Mouse (Mus musculus) kidney, adult 2 months (tissue): Measurements from ENCODE around the gene Cxcr5.

Source experiments
- CTCF ChIP-seq: fragments of 200-500 bp; conservative IDR thresholded peaks from 2 replicates; pipeline ENCODE4 v1.5.1; 2011; ENCODE audit warnings: low read depth, mild to moderate bottlenecking, control low read depth, low read length, moderate library complexity, mixed read lengths; ENCODE audit not compliant: insufficient read depth, insufficient read length
- POLR2A ChIP-seq: fragments of 200-500 bp; IDR thresholded peaks from one replicate; pipeline ENCODE4 v1.6.1; 2011; ENCODE audit warnings: low read depth, low read length, control low read depth

DNA sequence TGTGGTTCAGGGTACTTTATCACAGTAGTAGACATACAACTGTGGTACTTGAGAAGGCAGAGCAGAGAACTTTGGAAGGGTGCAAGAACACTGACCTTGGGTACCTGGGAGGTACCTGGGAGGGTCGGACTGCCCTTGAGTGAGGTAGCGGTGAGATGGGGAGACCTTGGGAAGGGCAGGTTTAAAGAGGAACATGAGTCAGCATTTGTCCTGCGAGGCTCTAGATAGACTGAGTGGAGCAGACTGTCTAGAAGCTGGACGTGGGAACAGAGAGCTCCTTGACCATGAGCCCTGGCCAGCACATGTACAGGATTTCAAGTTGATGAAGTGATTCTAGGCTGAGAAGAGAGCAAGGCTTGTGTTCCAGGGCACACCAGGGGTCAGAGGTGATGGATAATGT lies 19.3 kb downstream of the Cxcr5 start:
- TF ChIP-seq CTCF (no peak), POLR2A (no peak)
